25 mouse cellular contexts compared by ENCODE assay signal in genomic region chr16:67976565-67976964, GRCm38 (mm10).
DNase-seq lines count a peak whose midpoint lies in the region; ATAC-seq and TF ChIP-seq lines count a peak whose summit lies in the region.
"Had no signal": no experiment of that assay in that cellular context is flagged by ENCODE, and none has a peak within 500 bp of the region (broad histone marks: within the 10 kb centered on the region; RNA-seq: fewer than 3 reads in every experiment).

No protein-coding gene starts in this region.

- no peak for ATAC-seq in lung, embryonic 14.5 days (ENCODE audit: insufficient read depth)
- ATAC-seq: hindbrain, embryonic 16.5 days; intestine, embryonic 15.5 days had no signal

- DNase-seq in heart, adult 2 months: no peak
- DNase-seq in heart, postnatal 14 days: no peak
- DNase-seq in lung, embryonic 14.5 days: peak; percentile 1
- DNase-seq in lung, adult 18-20 months: no peak
- peak; percentile 2 for DNase-seq in ZHBTc4 (ENCODE audit: low read depth, low spot score)
- DNase-seq in thymus, postnatal 36 days: no peak
- no peak for DNase-seq in ovary, postnatal 10 days (ENCODE audit: low spot score)
- DNase-seq: adrenal gland, postnatal 25 days; cerebellum, adult 8-10 months; cerebellum, postnatal 36 days; gastrocnemius, postnatal 36 days; kidney, postnatal 4 days; layer of hippocampus, adult 9-11 months; liver; lung, postnatal 10 days; right cerebral cortex, postnatal 14 days; thymus, postnatal 14 days had no signal

- H3K27me3 ChIP-seq in heart, adult 2 months (ENCODE audit: control insufficient read depth, insufficient read depth, low read length): no peaks in the 10 kb centered on the region
- H3K27me3 ChIP-seq in lung, embryonic 14.5 days (ENCODE audit: insufficient read depth, low read length): no peaks in the 10 kb centered on the region
- no peaks in the 10 kb centered on the region for H3K27me3 ChIP-seq in E14TG2a.4 (ENCODE audit: insufficient read depth, low read length)
- H3K27me3 ChIP-seq: heart, embryonic 15.5 days; intestine, embryonic 15.5 days; neural tube, embryonic 15.5 days had no signal

- H3K4me2 ChIP-seq in lung, embryonic 14.5 days: no peak overlapping the region
- H3K4me2 ChIP-seq: heart, embryonic 15.5 days; intestine, embryonic 15.5 days; neural tube, embryonic 15.5 days had no signal

- peak; percentile 38 for TF ChIP-seq CTCF in heart, adult 2 months (IDR thresholded peaks at IDR 0.05)
- TF ChIP-seq CTCF in lung, embryonic 14.5 days (IDR thresholded peaks at IDR 0.05; ENCODE audit: low read depth): no peak; the same call in 1 of the 2 replicates
- TF ChIP-seq CTCF in E14TG2a.4 (conservative IDR thresholded peaks at IDR 0.05; ENCODE audit: low read length): peak; percentile 31

- H3K9me3 ChIP-seq in lung, embryonic 14.5 days (ENCODE audit: low read depth, low read length): no peaks in the 10 kb centered on the region
- no peaks in the 10 kb centered on the region for H3K9me3 ChIP-seq in E14TG2a.4 (ENCODE audit: low read length)
- H3K9me3 ChIP-seq: forebrain, embryonic 10.5 days; heart, embryonic 15.5 days; intestine, embryonic 15.5 days; limb, embryonic 10.5 days; midbrain, embryonic 10.5 days; neural tube, embryonic 15.5 days had no signal

- H3K27ac ChIP-seq in heart, adult 2 months: no peak overlapping the region
- no peak overlapping the region for H3K27ac ChIP-seq in lung, embryonic 14.5 days (ENCODE audit: low read depth)
- H3K27ac ChIP-seq: forebrain, embryonic 10.5 days; heart, embryonic 15.5 days; intestine, embryonic 15.5 days; limb, embryonic 10.5 days; midbrain, embryonic 10.5 days; neural tube, embryonic 15.5 days had no signal

- no peak for TF ChIP-seq POLR2A in heart, adult 2 months (IDR thresholded peaks at IDR 0.05; ENCODE audit: insufficient read depth, low read depth, low read length)

- no peaks in the 10 kb centered on the region for H3K79me2 ChIP-seq in heart, adult 2 months (replicated peaks; ENCODE audit: control insufficient read depth, insufficient read depth, low read length)

- intact Hi-C loops in heart, adult 2 months (cut with DNase I): no loop called here
- intact Hi-C loops in heart, postnatal 14 days (cut with DNase I): no loop called here

- H3K9ac ChIP-seq in heart, adult 2 months (ENCODE audit: low read depth, low read length): no peak overlapping the region
- no peak overlapping the region for H3K9ac ChIP-seq in lung, embryonic 14.5 days
- H3K9ac ChIP-seq: heart, embryonic 15.5 days; intestine, embryonic 15.5 days; neural tube, embryonic 15.5 days had no signal

- H3K4me3 ChIP-seq in heart, adult 2 months: no peak overlapping the region
- no peak overlapping the region for H3K4me3 ChIP-seq in lung, embryonic 14.5 days (ENCODE audit: low read depth, low read length)
- H3K4me3 ChIP-seq in E14TG2a.4 (replicated peaks; ENCODE audit: low read length): no peak overlapping the region
- H3K4me3 ChIP-seq: forebrain, embryonic 10.5 days; heart, embryonic 15.5 days; intestine, embryonic 15.5 days; limb, embryonic 10.5 days; midbrain, embryonic 10.5 days; neural tube, embryonic 15.5 days had no signal

- TF ChIP-seq EP300 in heart, adult 2 months (IDR thresholded peaks at IDR 0.05; ENCODE audit: insufficient read depth, low read depth, low read length): no peak

- H3K36me3 ChIP-seq in heart, adult 2 months (ENCODE audit: control insufficient read depth, insufficient read depth, low read length): no peaks in the 10 kb centered on the region
- no peaks in the 10 kb centered on the region for H3K36me3 ChIP-seq in lung, embryonic 14.5 days (ENCODE audit: insufficient read depth)
- no peaks in the 10 kb centered on the region for H3K36me3 ChIP-seq in E14TG2a.4 (ENCODE audit: insufficient read depth, low read length)
- H3K36me3 ChIP-seq: forebrain, embryonic 10.5 days; heart, embryonic 15.5 days; intestine, embryonic 15.5 days; limb, embryonic 10.5 days; midbrain, embryonic 10.5 days; neural tube, embryonic 15.5 days had no signal

- no peaks in the 10 kb centered on the region for H3K4me1 ChIP-seq in heart, adult 2 months (ENCODE audit: control insufficient read depth, insufficient read depth, low read length)
- H3K4me1 ChIP-seq in lung, embryonic 14.5 days (ENCODE audit: insufficient read depth): no peaks in the 10 kb centered on the region
- no peaks in the 10 kb centered on the region for H3K4me1 ChIP-seq in E14TG2a.4 (replicated peaks; ENCODE audit: low read depth, low read length)
- H3K4me1 ChIP-seq: forebrain, embryonic 10.5 days; heart, embryonic 15.5 days; intestine, embryonic 15.5 days; limb, embryonic 10.5 days; midbrain, embryonic 10.5 days; neural tube, embryonic 15.5 days had no signal

Comparison
In these comparisons a context has a peak if more than half of its experiments do, and no peak if none do; other contexts are left out.
1. DNase-seq: peak in lung, embryonic 14.5 days (single experiment) and ZHBTc4 (single experiment); none in heart, adult 2 months (0 of 2), heart, postnatal 14 days (0 of 2), lung, adult 18-20 months (0 of 2), thymus, postnatal 36 days (0 of 2) and ovary, postnatal 10 days (single experiment).